Mouse (Mus musculus) midbrain, embryonic 13.5 days (tissue): ENCODE measurements at regions not wholly inside any gene's neighbourhood (a gene's known extent, or its start where the extent isn't known, plus 50 kb on each side); places are given as distances from the start of the nearest gene placed in this dataset.
A peak's percentile ranks its signal among the peaks of the same experiment; 100 is the strongest.
"Not testable (repeated sequence)": the region's sequence is repeated elsewhere in the genome, so short reads cannot be mapped to it uniquely, and the experiment has no call there.

Experiments
- ATAC-seq: fragments of 200-750 bp; cut with Nextera tagmentation; 2 replicates; pipeline ENCODE4 v1.8.0; 2017; ENCODE audit warnings: mild to moderate bottlenecking, moderate TSS enrichment, moderate library complexity
- H3K27ac ChIP-seq: fragments of 300-500 bp; sonication (generic); 2 replicates; pipeline ENCODE4 v1.5.1; 2015; ENCODE audit warnings: inconsistent platforms, mild to moderate bottlenecking, moderate library complexity
- H3K27me3 ChIP-seq: fragments of 300-500 bp; sonication (generic); 2 replicates; pipeline ENCODE4 v1.6.1; 2015; ENCODE audit warnings: mild to moderate bottlenecking, inconsistent platforms
- H3K36me3 ChIP-seq: fragments of 300-500 bp; sonication (generic); 2 replicates; pipeline ENCODE4 v1.6.1; 2015; ENCODE audit warnings: mild to moderate bottlenecking, inconsistent platforms
- H3K4me1 ChIP-seq: fragments of 300-500 bp; sonication (generic); replicated peaks from 2 replicates; pipeline ENCODE4 v1.6.1; 2015; ENCODE audit warnings: inconsistent platforms
- H3K4me2 ChIP-seq: fragments of 300-500 bp; sonication (generic); replicated peaks from 2 replicates; pipeline ENCODE4 v1.6.1; 2015; ENCODE audit warnings: moderate library complexity, mild to moderate bottlenecking, inconsistent platforms
- H3K4me3 ChIP-seq: fragments of 300-500 bp; sonication (generic); replicated peaks from 2 replicates; pipeline ENCODE4 v1.5.1; 2015; ENCODE audit warnings: mild to moderate bottlenecking, inconsistent platforms
- H3K9ac ChIP-seq: fragments of 300-500 bp; sonication (generic); replicated peaks from 2 replicates; pipeline ENCODE4 v1.6.1; 2015; ENCODE audit warnings: mild to moderate bottlenecking, inconsistent platforms
- H3K9me3 ChIP-seq: fragments of 300-500 bp; sonication (generic); 2 replicates; pipeline ENCODE4 v1.6.1; 2016; ENCODE audit warnings: mild to moderate bottlenecking, inconsistent platforms
- WGBS: fragments of 180-500 bp; shearing (Covaris S2); methylation state at CpG from one replicate; pipeline ENCODE4 v1.1.7; 2015; 5-methylcytosine and 5-hydroxymethylcytosine counted together

GRCm38 (mm10) chr13:11030874-11031273 is 670.2 kb upstream of the Chrm3 start:
- H3K27me3 ChIP-seq, H3K27ac ChIP-seq, ATAC-seq, H3K4me2 ChIP-seq, H3K36me3 ChIP-seq, H3K4me3 ChIP-seq, H3K9me3 ChIP-seq, H3K4me1 ChIP-seq, H3K9ac ChIP-seq: not testable (repeated sequence)

GRCm38 (mm10) chr13:11030381-11030780 is 669.7 kb upstream of the Chrm3 start:
- 82% methylated on average over 4 of the region's 4 CpGs for WGBS

GRCm38 (mm10) chr13:11025918-11026317 is 665.3 kb upstream of the Chrm3 start:
- no peaks in the 10 kb centered on the region for H3K4me1 ChIP-seq
- H3K36me3 ChIP-seq: no peaks in the 10 kb centered on the region
- no peak overlapping the region for H3K4me3 ChIP-seq
- H3K27ac ChIP-seq: no peak overlapping the region
- ATAC-seq: no peak
- WGBS: 73% methylated on average over 3 of the region's 3 CpGs
- no peaks in the 10 kb centered on the region for H3K9me3 ChIP-seq
- H3K27me3 ChIP-seq: no peaks in the 10 kb centered on the region
- no peak overlapping the region for H3K9ac ChIP-seq
- no peak overlapping the region for H3K4me2 ChIP-seq

More at GRCm38 (mm10) chr13:11030381-11030780, 669.7 kb upstream of the Chrm3 start:
- Histone ChIP-seq H3K4me1 (no peaks in the 10 kb centered on the region), H3K36me3 (no peaks in the 10 kb centered on the region), H3K9me3 (no peaks in the 10 kb centered on the region), H3K27ac (no peak overlapping the region), H3K4me3 (no peak overlapping the region), H3K27me3 (no peaks in the 10 kb centered on the region), H3K9ac (no peak overlapping the region), H3K4me2 (no peak overlapping the region)
- no peak for ATAC-seq

- Histone ChIP-seq H3K4me3 (no peak overlapping the region), H3K27me3 (no peaks in the 10 kb centered on the region), H3K9me3 (no peaks in the 10 kb centered on the region), H3K9ac (no peak overlapping the region), H3K36me3 (no peaks in the 10 kb centered on the region), H3K27ac (no peak overlapping the region), H3K4me1 (no peaks in the 10 kb centered on the region), H3K4me2 (no peak overlapping the region)
- ATAC-seq: no peak
- WGBS: 90% methylated on average over 2 of the region's 2 CpGs
These were observed 663.8 kb upstream of the Chrm3 start for GRCm38 (mm10) chr13:11024441-11024840.

- Histone ChIP-seq H3K36me3 (no peaks in the 10 kb centered on the region), H3K9ac (no peak overlapping the region), H3K4me2 (no peak overlapping the region), H3K27ac (no peak overlapping the region), H3K4me3 (no peak overlapping the region), H3K27me3 (no peaks in the 10 kb centered on the region), H3K4me1 (no peaks in the 10 kb centered on the region), H3K9me3 (no peaks in the 10 kb centered on the region)
- ATAC-seq: no peak
- 86% methylated on average over 7 of the region's 7 CpGs for WGBS
These were observed 656.9 kb upstream of the Chrm3 start for GRCm38 (mm10) chr13:11017584-11017983.

- ATAC-seq: no peak
- Histone ChIP-seq H3K4me1 (no peaks in the 10 kb centered on the region), H3K36me3 (no peaks in the 10 kb centered on the region), H3K4me2 (no peak overlapping the region), H3K9me3 (no peaks in the 10 kb centered on the region), H3K9ac (no peak overlapping the region), H3K4me3 (no peak overlapping the region), H3K27ac (no peak overlapping the region), H3K27me3 (no peaks in the 10 kb centered on the region)
- 24% methylated on average over 4 of the region's 4 CpGs for WGBS
These were observed 644.7 kb upstream of the Chrm3 start for GRCm38 (mm10) chr13:11005374-11005773.

- Histone ChIP-seq H3K4me3 (no peak overlapping the region), H3K27me3 (no peaks in the 10 kb centered on the region), H3K36me3 (no peaks in the 10 kb centered on the region), H3K9ac (no peak overlapping the region), H3K4me2 (no peak overlapping the region), H3K27ac (no peak overlapping the region), H3K9me3 (no peaks in the 10 kb centered on the region), H3K4me1 (no peaks in the 10 kb centered on the region)
- no peak for ATAC-seq
- WGBS: 87% methylated on average over 3 of the region's 3 CpGs
These were observed 630.5 kb upstream of the Chrm3 start for GRCm38 (mm10) chr13:10991151-10991550.

- no peak for ATAC-seq
These were observed 629.9 kb upstream of the Chrm3 start for GRCm38 (mm10) chr13:10990503-10991025.

GRCm38 (mm10) chr13:10989095-10989814 is 628.6 kb upstream of the Chrm3 start:
- Histone ChIP-seq H3K9ac (no peak overlapping the region), H3K4me3 (no peak overlapping the region), H3K4me1 (no peaks in the 10 kb centered on the region), H3K27me3 (no peaks in the 10 kb centered on the region), H3K9me3 (no peaks in the 10 kb centered on the region), H3K36me3 (no peaks in the 10 kb centered on the region), H3K27ac (no peak overlapping the region), H3K4me2 (no peak overlapping the region)
- WGBS: 73% methylated on average over 6 of the region's 6 CpGs
- 0 out of 2 replicates have a peak, but pooled peaks have one; percentile 17 for ATAC-seq

More at GRCm38 (mm10) chr13:10990503-10991025, 629.9 kb upstream of the Chrm3 start:
- WGBS: 90% methylated on average over 4 of the region's 4 CpGs
- Histone ChIP-seq H3K27ac (no peak overlapping the region), H3K36me3 (no peaks in the 10 kb centered on the region), H3K9ac (no peak overlapping the region), H3K4me3 (no peak overlapping the region), H3K4me2 (no peak overlapping the region), H3K9me3 (no peaks in the 10 kb centered on the region), H3K27me3 (no peaks in the 10 kb centered on the region), H3K4me1 (no peaks in the 10 kb centered on the region)

- H3K27ac ChIP-seq: no peak overlapping the region
- no peaks in the 10 kb centered on the region for H3K9me3 ChIP-seq
- ATAC-seq: no peak
- no peaks in the 10 kb centered on the region for H3K27me3 ChIP-seq
- H3K4me3 ChIP-seq: no peak overlapping the region
- no peaks in the 10 kb centered on the region for H3K36me3 ChIP-seq
- H3K4me2 ChIP-seq: no peak overlapping the region
- H3K4me1 ChIP-seq: no peaks in the 10 kb centered on the region
- no peak overlapping the region for H3K9ac ChIP-seq
These were observed 623.1 kb upstream of the Chrm3 start for GRCm38 (mm10) chr13:10983736-10984135.

- Histone ChIP-seq H3K27ac (no peak overlapping the region), H3K27me3 (no peaks in the 10 kb centered on the region), H3K4me1 (no peaks in the 10 kb centered on the region), H3K4me2 (no peak overlapping the region), H3K36me3 (no peaks in the 10 kb centered on the region), H3K9ac (no peak overlapping the region), H3K9me3 (no peaks in the 10 kb centered on the region), H3K4me3 (no peak overlapping the region)
- 74% methylated on average over 4 of the region's 4 CpGs for WGBS
- 0 out of 2 replicates have a peak, but pooled peaks have one; percentile 24 for ATAC-seq
These were observed 621.9 kb upstream of the Chrm3 start for GRCm38 (mm10) chr13:10982543-10982942.

- H3K27me3 ChIP-seq: no peaks in the 10 kb centered on the region
- no peak overlapping the region for H3K9ac ChIP-seq
- H3K4me2 ChIP-seq: no peak overlapping the region
- H3K9me3 ChIP-seq: no peaks in the 10 kb centered on the region
- no peak for ATAC-seq
- no peaks in the 10 kb centered on the region for H3K4me1 ChIP-seq
- H3K4me3 ChIP-seq: no peak overlapping the region
- H3K27ac ChIP-seq: no peak overlapping the region
- no peaks in the 10 kb centered on the region for H3K36me3 ChIP-seq
- 75% methylated on average over 3 of the region's 3 CpGs for WGBS
These were observed 611.3 kb upstream of the Chrm3 start for GRCm38 (mm10) chr13:10971932-10972331.

- Histone ChIP-seq H3K9ac (no peak overlapping the region), H3K27ac (no peak overlapping the region), H3K27me3 (no peaks in the 10 kb centered on the region), H3K4me2 (no peak overlapping the region), H3K9me3 (no peaks in the 10 kb centered on the region), H3K36me3 (no peaks in the 10 kb centered on the region), H3K4me1 (no peaks in the 10 kb centered on the region), H3K4me3 (no peak overlapping the region)
- WGBS: 93% methylated on average over 3 of the region's 3 CpGs
- no peak for ATAC-seq
These were observed 610.1 kb upstream of the Chrm3 start for GRCm38 (mm10) chr13:10970721-10971120.
